Mouse (Mus musculus): ENCODE measurements at regions not wholly inside any gene's neighbourhood (a gene's known extent, or its start where the extent isn't known, plus 50 kb on each side); places are given as distances from the start of the nearest gene placed in this dataset.

DNA sequence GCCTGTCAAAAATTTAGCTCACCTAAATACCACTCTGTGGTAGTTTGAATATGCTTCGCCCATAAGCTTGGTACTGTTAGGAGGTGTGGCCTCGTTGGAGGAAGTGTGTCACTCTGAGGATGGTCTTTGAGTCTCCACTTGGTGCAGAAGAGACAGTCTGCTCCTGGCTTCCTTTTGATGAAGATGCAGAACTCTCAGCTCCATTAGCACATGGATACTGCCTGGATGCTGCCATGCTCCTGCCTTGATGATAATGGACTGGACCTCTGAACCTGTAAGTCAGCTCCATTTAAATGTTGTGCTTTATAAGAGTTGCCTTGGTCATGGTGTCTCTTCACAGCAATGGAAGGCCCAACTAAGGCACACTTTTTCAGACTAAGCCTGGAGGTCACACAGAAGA lies 56.9 kb upstream of the Pik3r1 start:
- no peak for DNase-seq

GRCm38 (mm10) chr13:101831872-101832629 lies 64.0 kb upstream of the Pik3r1 start:
- no peak for DNase-seq

DNA sequence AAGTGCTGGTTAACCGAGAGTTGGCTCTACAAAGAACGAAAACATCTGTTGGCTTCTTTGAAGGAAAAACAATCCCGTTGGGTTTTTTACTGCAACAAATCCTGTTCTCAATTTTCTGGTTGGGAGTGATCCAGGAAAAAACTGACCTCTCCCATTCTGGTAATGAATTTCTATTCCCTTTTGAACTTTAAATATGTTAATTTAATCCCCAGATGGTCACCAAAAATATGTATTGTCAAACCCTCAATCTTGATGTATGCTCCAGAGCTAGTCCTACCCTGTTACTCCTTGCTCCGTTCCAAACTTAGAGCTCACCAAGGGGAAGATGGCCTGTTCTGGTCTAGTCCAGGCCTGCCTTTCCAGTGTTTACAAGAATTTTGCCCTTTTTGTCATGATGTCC lies 66.5 kb upstream of the Pik3r1 start:
- no peak for DNase-seq

- DNase-seq: no peak
These were observed 69.0 kb upstream of the Pik3r1 start for GRCm38 (mm10) chr13:101836992-101837391.

DNA sequence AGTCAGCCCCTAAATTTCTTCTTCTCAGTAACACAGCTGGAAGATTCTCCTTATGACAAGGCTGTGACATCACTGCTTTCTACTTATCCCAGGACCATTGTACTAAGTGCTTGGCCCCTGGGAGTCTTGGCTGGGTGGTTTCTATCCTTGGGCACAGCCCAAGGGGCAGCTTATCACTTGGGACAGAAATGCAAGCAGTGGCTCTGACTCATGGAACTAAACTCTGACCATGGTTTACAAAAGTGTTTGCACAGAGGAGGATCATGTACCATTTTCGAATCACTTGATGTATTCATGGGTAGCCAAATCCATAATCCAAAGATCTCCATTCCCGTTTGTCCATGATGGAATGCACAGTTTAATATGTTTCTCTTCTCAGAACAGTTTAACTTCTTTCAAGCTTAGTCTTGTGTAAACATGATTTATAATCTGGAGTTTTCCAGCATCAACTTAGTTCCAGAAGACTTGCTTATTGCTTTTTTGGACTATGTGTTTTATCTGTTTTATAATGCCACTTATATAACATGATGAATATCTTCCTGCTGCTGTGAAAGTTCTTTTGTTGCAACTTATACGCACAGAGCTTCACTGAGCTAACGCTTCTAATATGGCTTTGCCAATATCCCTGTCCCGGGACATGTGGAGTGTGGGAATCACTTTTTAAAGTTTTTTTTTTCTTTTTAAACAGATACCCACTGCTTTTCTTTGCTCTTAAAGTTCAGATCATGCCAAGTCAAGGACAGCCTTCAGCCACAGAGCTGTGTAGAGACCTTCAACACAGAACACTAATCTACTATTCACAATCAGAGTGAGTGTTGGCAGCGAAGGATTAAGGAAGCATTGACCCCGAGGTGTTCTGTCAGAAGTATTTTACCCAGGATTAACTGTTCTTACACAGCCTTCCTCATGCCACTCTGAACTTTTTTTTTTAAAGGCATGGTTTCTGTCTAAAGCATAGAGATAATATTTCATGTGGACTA lies 76.7 kb upstream of the Pik3r1 start:
- no peak for DNase-seq

DNA sequence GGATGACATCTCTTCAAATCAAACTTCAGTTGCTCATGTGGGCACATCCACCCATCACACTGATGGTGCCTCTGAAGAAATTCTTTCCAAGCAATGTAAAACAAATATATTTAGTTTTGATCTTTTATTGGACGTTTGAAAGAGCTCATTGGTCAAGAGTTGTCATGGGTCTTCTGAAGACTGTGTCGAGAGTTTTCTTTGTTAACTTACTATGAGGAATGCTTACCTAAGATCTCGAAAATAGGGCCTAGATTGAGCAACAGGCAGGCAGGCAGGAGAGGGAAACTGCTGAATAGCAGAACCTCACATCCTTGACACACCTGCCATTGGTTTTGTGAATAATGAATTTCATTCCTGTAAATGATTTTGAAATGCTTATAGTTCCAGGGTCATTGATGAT lies 78.0 kb upstream of the Pik3r1 start:
- no peak for DNase-seq

- DNase-seq: no peak
These were observed 80.0 kb upstream of the Pik3r1 start for GRCm38 (mm10) chr13:101847879-101848600.

- DNase-seq: no peak
These were observed 80.7 kb upstream of the Pik3r1 start for GRCm38 (mm10) chr13:101848601-101849147.

DNA sequence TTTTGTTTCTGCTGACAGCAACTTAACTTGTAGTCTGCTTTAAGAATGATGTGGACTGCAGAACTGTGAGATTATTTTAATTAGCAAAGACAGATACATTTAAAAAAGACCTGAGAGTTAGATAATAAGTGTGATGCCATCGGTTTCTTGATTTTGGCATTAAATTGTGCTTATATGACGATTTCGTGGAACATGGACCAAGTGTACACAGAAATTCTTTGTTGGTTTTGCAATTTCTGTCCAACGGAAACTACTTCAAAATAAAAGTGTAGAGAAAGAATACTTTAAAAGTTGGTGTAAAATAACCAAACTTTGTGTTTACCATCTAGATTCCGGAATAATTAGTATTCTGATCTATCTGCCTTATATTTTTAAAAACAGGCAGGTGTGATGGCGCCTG lies 81.4 kb upstream of the Pik3r1 start:
- DNase-seq: no peak

GRCm38 (mm10) chr13:101851329-101851728 lies 83.3 kb upstream of the Pik3r1 start:
- no peak for DNase-seq

DNA sequence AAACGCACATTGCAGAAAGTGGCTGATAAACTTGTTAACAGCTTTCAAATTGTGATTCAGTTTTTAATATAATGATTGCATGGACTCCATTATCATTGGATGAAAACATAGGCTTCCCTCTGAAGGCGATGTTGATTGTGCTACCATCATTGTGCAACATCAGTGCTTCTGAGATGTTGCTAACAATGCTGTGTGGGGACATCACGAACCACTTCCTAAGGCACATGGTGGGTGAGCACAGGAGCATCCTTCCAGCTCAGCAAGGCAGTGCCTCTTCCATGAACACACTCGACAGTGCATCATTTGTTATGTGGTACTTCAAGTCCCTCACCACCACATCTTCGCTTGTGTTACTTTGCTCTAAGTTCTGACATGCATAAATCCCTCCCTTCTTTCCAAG lies 84.9 kb upstream of the Pik3r1 start:
- DNase-seq: no peak

- DNase-seq: no peak
These were observed 87.1 kb upstream of the Pik3r1 start for GRCm38 (mm10) chr13:101855141-101855540.

GRCm38 (mm10) chr13:101860704-101861103 lies 92.7 kb upstream of the Pik3r1 start:
- DNase-seq: no peak

GRCm38 (mm10) chr13:101862011-101862410 lies 94.0 kb upstream of the Pik3r1 start:
- DNase-seq: no peak

- DNase-seq: no peak
These were observed 95.0 kb upstream of the Pik3r1 start for GRCm38 (mm10) chr13:101863015-101863414.

DNA sequence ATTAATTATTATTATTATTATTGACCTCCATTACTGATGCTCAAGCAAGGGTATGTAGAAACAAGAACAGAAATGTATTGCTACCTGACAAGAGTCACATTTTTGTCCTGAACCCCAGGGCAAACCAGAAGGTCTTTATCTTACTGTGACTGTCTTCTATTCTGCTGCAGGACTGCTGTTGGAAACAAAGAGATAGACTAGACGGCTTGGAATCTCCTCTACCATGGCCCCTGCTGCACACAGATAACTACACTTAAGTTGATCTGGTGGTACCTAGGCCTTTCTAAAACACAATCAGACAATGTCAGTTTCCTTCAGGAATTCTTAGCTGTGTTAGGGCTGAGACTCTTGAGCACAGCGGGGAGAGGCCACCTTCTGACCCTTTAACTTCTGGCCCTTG lies 95.6 kb upstream of the Pik3r1 start:
- no peak for DNase-seq

GRCm38 (mm10) chr13:101866843-101867242 lies 98.8 kb upstream of the Pik3r1 start:
- DNase-seq: no peak

GRCm38 (mm10) chr13:101874761-101875160 lies 106.7 kb upstream of the Pik3r1 start:
- no peak for DNase-seq

DNA sequence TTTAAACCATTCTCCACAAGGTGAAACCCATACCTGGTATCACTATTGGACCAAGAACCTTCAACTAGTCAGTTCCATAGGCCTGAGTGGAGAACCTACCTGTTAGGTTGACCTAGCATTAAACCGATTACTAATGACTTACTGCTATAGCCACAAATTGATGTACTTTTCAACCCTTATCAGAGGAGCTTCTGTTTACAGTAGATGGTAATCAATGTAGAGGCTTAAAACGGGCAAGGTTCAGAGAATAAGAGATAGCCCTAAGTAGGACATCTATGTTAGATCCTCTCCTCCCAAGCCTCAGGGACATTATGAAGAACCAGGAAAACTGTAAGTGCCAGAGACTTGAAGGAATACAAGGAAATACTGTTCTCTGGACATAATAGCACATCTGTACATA lies 108.1 kb upstream of the Pik3r1 start:
- DNase-seq: no peak

- no peak for DNase-seq
These were observed 108.6 kb upstream of the Pik3r1 start for GRCm38 (mm10) chr13:101876601-101877000.

DNA sequence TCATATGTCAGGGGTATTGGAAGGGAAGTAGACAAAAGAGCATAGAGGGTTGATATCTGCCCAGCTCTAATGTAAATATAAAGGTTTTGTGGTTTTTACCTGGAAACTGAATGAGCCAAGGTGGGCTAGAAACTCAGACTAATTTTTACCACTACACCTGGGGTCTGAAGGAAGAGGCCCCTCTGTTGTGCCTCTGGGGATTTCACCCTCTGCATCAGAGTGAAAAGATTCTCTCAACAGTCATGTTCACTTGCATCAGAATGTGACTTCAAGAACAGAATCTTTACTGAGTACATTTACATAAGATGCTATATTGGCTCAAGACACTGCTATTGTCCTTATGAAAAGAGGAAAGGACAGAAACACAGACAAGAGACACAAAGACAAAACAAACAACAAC lies 110.2 kb upstream of the Pik3r1 start:
- DNase-seq: no peak

GRCm38 (mm10) chr13:101879561-101880081 lies 111.6 kb upstream of the Pik3r1 start:
- no peak for DNase-seq

DNA sequence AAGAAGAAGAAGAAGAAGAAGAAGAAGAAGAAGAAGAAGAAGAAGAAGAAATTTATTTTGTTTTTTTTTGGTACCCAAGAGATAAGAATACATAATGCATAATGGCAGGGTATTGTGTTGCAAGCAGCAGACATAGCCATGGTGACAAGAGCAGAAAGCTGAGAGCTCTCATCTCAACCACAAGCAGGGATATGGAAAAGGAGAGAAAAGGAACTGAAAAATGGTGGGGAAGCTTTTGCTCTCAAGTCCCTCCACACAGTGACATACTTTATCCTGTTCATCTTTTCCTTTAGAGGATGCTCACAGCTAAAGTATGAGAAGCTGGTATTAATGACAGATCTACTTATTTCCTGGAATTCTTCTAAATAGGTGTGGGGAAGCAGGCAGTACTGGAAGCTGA lies 115.2 kb upstream of the Pik3r1 start:
- DNase-seq: no peak

All from kidney, adult 18-20 months (tissue).